Mouse (Mus musculus): ENCODE measurements at regions not wholly inside any gene's neighbourhood (a gene's known extent, or its start where the extent isn't known, plus 50 kb on each side); places are given as distances from the start of the nearest gene placed in this dataset.

- no peak for ATAC-seq (replicated peaks; ENCODE audit: poor library complexity)
Measured at GRCm38 (mm10) chr8:67598687-67599086, 75.0 kb downstream of the Nat3 start.

GRCm38 (mm10) chr8:67622213-67622612, 98.6 kb downstream of the Nat3 start:
- no peak for ATAC-seq (replicated peaks; ENCODE audit: poor library complexity)

GRCm38 (mm10) chr8:67631691-67632090, 108.0 kb downstream of the Nat3 start:
- no peak for ATAC-seq (replicated peaks; ENCODE audit: poor library complexity)

- peak; percentile 64 for ATAC-seq (replicated peaks; ENCODE audit: poor library complexity)
Measured at GRCm38 (mm10) chr8:67632290-67632689, 108.6 kb downstream of the Nat3 start.

All from megakaryocyte progenitor cell, adult 5-6 weeks (primary cell).